Mouse (Mus musculus) mature B cell (primary cell): ENCODE data around the gene Fndc11.

ENCODE experiments used
- in situ Hi-C: fragments of 300-500 bp; cut with MboI; formaldehyde crosslinking; loops from 2 replicates; pipeline ENCODE4 v1.14.3; 2019

Fndc11 gene

DNA sequence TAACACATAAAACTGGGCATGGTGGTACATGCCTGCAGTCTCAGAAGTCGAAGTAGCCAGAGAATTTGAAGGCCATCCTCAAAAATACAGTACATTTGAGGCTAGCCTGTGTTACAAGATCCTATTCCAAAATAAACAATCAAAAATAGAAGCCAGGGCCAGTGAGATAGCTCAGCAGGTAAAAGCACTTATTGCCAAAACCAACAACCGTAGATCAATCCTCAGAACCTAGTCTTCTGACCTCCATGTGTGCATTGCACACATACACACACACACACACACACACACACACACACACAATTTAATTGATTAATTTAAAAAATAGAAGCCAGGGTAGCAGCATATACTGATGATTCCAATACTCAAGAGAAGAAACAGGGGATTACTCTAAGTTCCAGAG is 47.0 kb downstream of the Fndc11 start:
- in situ Hi-C loops = no loop called here

- in situ Hi-C loops = no loop called here
Measured at GRCm38 (mm10) chr2:181272092-181272491, 52.3 kb downstream of the Fndc11 start.
